ENCODE assay signal across 12 mouse cellular contexts in genomic region chr3:149993199-149993598, GRCm38 (mm10).
DNase-seq lines count a peak whose midpoint lies in the region; ATAC-seq and TF ChIP-seq lines count a peak whose summit lies in the region.
"Had no signal": no experiment of that assay in that cellular context is flagged by ENCODE, and none has a peak within 500 bp of the region (broad histone marks: within the 10 kb centered on the region; RNA-seq: fewer than 3 reads in every experiment).

No protein-coding gene starts in this region.

- H3K9me3 ChIP-seq in forebrain, postnatal 0 days (ENCODE audit: low read length), result no peaks in the 10 kb centered on the region
- no peaks in the 10 kb centered on the region for H3K9me3 ChIP-seq in forebrain, embryonic 11.5 days (ENCODE audit: control insufficient read depth, low read length)
- no peaks in the 10 kb centered on the region for H3K9me3 ChIP-seq in midbrain, embryonic 14.5 days (ENCODE audit: control insufficient read depth, low read length)
- H3K9me3 ChIP-seq in midbrain, embryonic 15.5 days, result no peaks in the 10 kb centered on the region
- H3K9me3 ChIP-seq in heart, embryonic 11.5 days (replicated peaks; ENCODE audit: control insufficient read depth, low read length), result no peaks in the 10 kb centered on the region
- H3K9me3 ChIP-seq: heart, embryonic 13.5 days; neural tube, embryonic 13.5 days had no signal

- H3K27me3 ChIP-seq in forebrain, postnatal 0 days (ENCODE audit: insufficient read depth, low read length), result no peaks in the 10 kb centered on the region
- H3K27me3 ChIP-seq in forebrain, embryonic 11.5 days (ENCODE audit: control insufficient read depth, insufficient read depth, low read length), result no peaks in the 10 kb centered on the region
- H3K27me3 ChIP-seq in midbrain, embryonic 14.5 days (ENCODE audit: control insufficient read depth, insufficient read depth, low read length), result no peaks in the 10 kb centered on the region
- no peaks in the 10 kb centered on the region for H3K27me3 ChIP-seq in midbrain, embryonic 15.5 days (replicated peaks)
- H3K27me3 ChIP-seq in heart, embryonic 11.5 days (ENCODE audit: control insufficient read depth, insufficient read depth, low read length), result no peaks in the 10 kb centered on the region
- H3K27me3 ChIP-seq: heart, embryonic 13.5 days; neural tube, embryonic 13.5 days had no signal

- WGBS in forebrain, postnatal 0 days, result 60% methylated on average over 4 of the region's 4 CpGs
- 61% methylated on average over 4 of the region's 4 CpGs for WGBS in forebrain, embryonic 11.5 days
- WGBS in midbrain, embryonic 14.5 days, result 59% methylated on average over 4 of the region's 4 CpGs
- 63% methylated on average over 4 of the region's 4 CpGs for WGBS in midbrain, embryonic 15.5 days
- 48% methylated on average over 4 of the region's 4 CpGs for WGBS in heart, embryonic 11.5 days (ENCODE audit: insufficient replicate concordance)

- no peak overlapping the region for H3K9ac ChIP-seq in forebrain, postnatal 0 days
- H3K9ac ChIP-seq in forebrain, embryonic 11.5 days (ENCODE audit: low read length), result no peak overlapping the region
- no peak overlapping the region for H3K9ac ChIP-seq in midbrain, embryonic 14.5 days (replicated peaks; ENCODE audit: low read length)
- no peak overlapping the region for H3K9ac ChIP-seq in midbrain, embryonic 15.5 days
- no peak overlapping the region for H3K9ac ChIP-seq in heart, embryonic 11.5 days (ENCODE audit: low read depth, low read length)
- H3K9ac ChIP-seq: heart, embryonic 13.5 days; neural tube, embryonic 13.5 days had no signal

- H3K27ac ChIP-seq in forebrain, postnatal 0 days (ENCODE audit: low read depth, low read length), result no peak overlapping the region
- no peak overlapping the region for H3K27ac ChIP-seq in forebrain, embryonic 11.5 days (ENCODE audit: low read depth, low read length)
- H3K27ac ChIP-seq in midbrain, embryonic 14.5 days (replicated peaks; ENCODE audit: low read depth, low read length), result no peak overlapping the region
- no peak overlapping the region for H3K27ac ChIP-seq in midbrain, embryonic 15.5 days
- H3K27ac ChIP-seq in heart, embryonic 11.5 days (ENCODE audit: low read depth, low read length), result no peak overlapping the region
- H3K27ac ChIP-seq: heart, embryonic 13.5 days; neural tube, embryonic 13.5 days had no signal

- DNase-seq in forebrain, postnatal 0 days, result no peak
- DNase-seq in forebrain, embryonic 11.5 days (ENCODE audit: low spot score), result no peak
- DNase-seq in midbrain, embryonic 14.5 days, result peak; percentile 16
- DNase-seq in NIH3T3 (ENCODE audit: low read depth), result peak; percentile 31
- DNase-seq in ovary, postnatal 10 days (ENCODE audit: low spot score), result no peak
- DNase-seq: liver; right cerebral cortex, postnatal 4 days had no signal

- H3K4me1 ChIP-seq in forebrain, postnatal 0 days (ENCODE audit: insufficient read depth), result no peaks in the 10 kb centered on the region
- no peaks in the 10 kb centered on the region for H3K4me1 ChIP-seq in forebrain, embryonic 11.5 days (replicated peaks; ENCODE audit: control insufficient read depth, insufficient read depth, low read length)
- H3K4me1 ChIP-seq in midbrain, embryonic 14.5 days (ENCODE audit: control insufficient read depth, insufficient read depth, low read length), result no peaks in the 10 kb centered on the region
- H3K4me1 ChIP-seq in midbrain, embryonic 15.5 days, result no peaks in the 10 kb centered on the region
- no peaks in the 10 kb centered on the region for H3K4me1 ChIP-seq in heart, embryonic 11.5 days (ENCODE audit: control insufficient read depth, insufficient read depth, low read length)
- H3K4me1 ChIP-seq: heart, embryonic 13.5 days; neural tube, embryonic 13.5 days had no signal

- H3K4me2 ChIP-seq in forebrain, postnatal 0 days (ENCODE audit: low read depth), result no peak overlapping the region
- no peak overlapping the region for H3K4me2 ChIP-seq in forebrain, embryonic 11.5 days (ENCODE audit: low read depth, low read length, severe bottlenecking)
- no peak overlapping the region for H3K4me2 ChIP-seq in midbrain, embryonic 14.5 days (ENCODE audit: low read length)
- H3K4me2 ChIP-seq in midbrain, embryonic 15.5 days, result no peak overlapping the region
- H3K4me2 ChIP-seq in heart, embryonic 11.5 days, result no peak overlapping the region
- H3K4me2 ChIP-seq: heart, embryonic 13.5 days; neural tube, embryonic 13.5 days had no signal

- TF ChIP-seq CTCF in forebrain, postnatal 0 days (IDR thresholded peaks at IDR 0.05; ENCODE audit: low read depth), result peak; percentile 14; the same call in 1 of the 2 replicates

- H3K36me3 ChIP-seq in forebrain, postnatal 0 days (ENCODE audit: insufficient read depth), result no peaks in the 10 kb centered on the region
- no peaks in the 10 kb centered on the region for H3K36me3 ChIP-seq in forebrain, embryonic 11.5 days (ENCODE audit: control insufficient read depth, insufficient read depth, low read length)
- no peaks in the 10 kb centered on the region for H3K36me3 ChIP-seq in midbrain, embryonic 14.5 days (ENCODE audit: control insufficient read depth, insufficient read depth, low read length)
- no peaks in the 10 kb centered on the region for H3K36me3 ChIP-seq in midbrain, embryonic 15.5 days (replicated peaks)
- no peaks in the 10 kb centered on the region for H3K36me3 ChIP-seq in heart, embryonic 11.5 days (ENCODE audit: control insufficient read depth, insufficient read depth, low read length)
- H3K36me3 ChIP-seq: heart, embryonic 13.5 days; neural tube, embryonic 13.5 days had no signal

- no peak for ATAC-seq in forebrain, postnatal 0 days
- ATAC-seq in forebrain, embryonic 11.5 days (replicated peaks; ENCODE audit: low FRiP score), result no peak
- ATAC-seq in midbrain, embryonic 14.5 days (ENCODE audit: low FRiP score, low TSS enrichment), result no peak
- no peak for ATAC-seq in midbrain, embryonic 15.5 days (replicated peaks)
- ATAC-seq in megakaryocyte progenitor cell, adult 5-6 weeks (replicated peaks; ENCODE audit: poor library complexity), result peak; percentile 57
- ATAC-seq in heart, embryonic 11.5 days (replicated peaks; ENCODE audit: insufficient number of reproducible peaks, low FRiP score, low TSS enrichment), result no peak

- H3K4me3 ChIP-seq in forebrain, postnatal 0 days (ENCODE audit: low read depth, low read length), result no peak overlapping the region
- no peak overlapping the region for H3K4me3 ChIP-seq in forebrain, embryonic 11.5 days (ENCODE audit: low read depth, low read length)
- H3K4me3 ChIP-seq in midbrain, embryonic 14.5 days (replicated peaks; ENCODE audit: low read depth, low read length), result no peak overlapping the region
- no peak overlapping the region for H3K4me3 ChIP-seq in midbrain, embryonic 15.5 days
- no peak overlapping the region for H3K4me3 ChIP-seq in heart, embryonic 11.5 days (ENCODE audit: low read depth, low read length)
- H3K4me3 ChIP-seq: heart, embryonic 13.5 days; neural tube, embryonic 13.5 days had no signal

Comparison
In these comparisons a context has a peak if more than half of its experiments do, and no peak if none do; other contexts are left out.
1. DNase-seq: peak in midbrain, embryonic 14.5 days (single experiment) and NIH3T3 (single experiment); none in forebrain, postnatal 0 days (single experiment), forebrain, embryonic 11.5 days (single experiment) and ovary, postnatal 10 days (single experiment).